Comparison of ENCODE assay signal across 16 mouse cellular contexts in genomic region chr6:128354140-128354539, GRCm38 (mm10). TPM values are rescaled to one million over a fixed set of nuclear protein-coding genes. Genes with fewer than 3 reads are reported as not detected.
DNase-seq lines count a peak whose midpoint lies in the region; ATAC-seq and TF ChIP-seq lines count a peak whose summit lies in the region.
"Had no signal": no experiment of that assay in that cellular context is flagged by ENCODE, and none has a peak within 500 bp of the region (broad histone marks: within the 10 kb centered on the region; RNA-seq: fewer than 3 reads in every experiment).

No protein-coding gene starts in this region.

- 28% methylated on average over 3 of the region's 3 CpGs for WGBS in kidney, postnatal 0 days
- 30% methylated on average over 3 of the region's 3 CpGs for WGBS in embryonic facial prominence, embryonic 12.5 days
- WGBS in hindbrain, embryonic 14.5 days: 37% methylated on average over 3 of the region's 3 CpGs
- 29% methylated on average over 3 of the region's 3 CpGs for WGBS in midbrain, postnatal 0 days

- H3K36me3 ChIP-seq in kidney, postnatal 0 days (ENCODE audit: insufficient read depth, low read length): peaks cover 10% of the 10 kb centered on the region; the same call in 1 of the 2 replicates
- peaks cover 25% of the 10 kb centered on the region for H3K36me3 ChIP-seq in embryonic facial prominence, embryonic 12.5 days
- peaks cover 27% of the 10 kb centered on the region for H3K36me3 ChIP-seq in hindbrain, embryonic 14.5 days (replicated peaks; ENCODE audit: control insufficient read depth, insufficient read depth)
- 0 out of 2 replicates have a peak, but pooled peaks cover 8% of the 10 kb centered on the region for H3K36me3 ChIP-seq in midbrain, postnatal 0 days (ENCODE audit: insufficient read depth, low read length)

- peaks cover 9% of the 10 kb centered on the region; the same call in 1 of the 2 replicates for H3K4me1 ChIP-seq in kidney, postnatal 0 days (replicated peaks; ENCODE audit: insufficient read depth, low read length)
- H3K4me1 ChIP-seq in embryonic facial prominence, embryonic 12.5 days: peaks cover 24% of the 10 kb centered on the region
- H3K4me1 ChIP-seq in hindbrain, embryonic 14.5 days (replicated peaks; ENCODE audit: control insufficient read depth, insufficient read depth, low read length): peaks cover 13% of the 10 kb centered on the region
- no peaks in the 10 kb centered on the region; the same call in 1 of the 2 replicates for H3K4me1 ChIP-seq in midbrain, postnatal 0 days (ENCODE audit: insufficient read depth, low read length)

- H3K9ac ChIP-seq in kidney, postnatal 0 days (ENCODE audit: low read depth, low read length): 0 out of 2 replicates have a peak overlapping the region, but pooled peaks have one; percentile 18
- no peak overlapping the region for H3K9ac ChIP-seq in embryonic facial prominence, embryonic 12.5 days
- H3K9ac ChIP-seq in hindbrain, embryonic 14.5 days: peak overlapping the region; percentile 74; the same call in 1 of the 2 replicates
- no peak overlapping the region for H3K9ac ChIP-seq in midbrain, postnatal 0 days (replicated peaks; ENCODE audit: low read length, poor library complexity, severe bottlenecking)

- peak; percentile 56 for DNase-seq in kidney, postnatal 0 days (ENCODE audit: low spot score)
- DNase-seq in kidney, adult 9 months: no peak
- no peak for DNase-seq in hindbrain, embryonic 14.5 days (ENCODE audit: low spot score)
- DNase-seq in midbrain, postnatal 0 days (ENCODE audit: low spot score): no peak
- no peak for DNase-seq in right cerebral cortex, adult 2 months (ENCODE audit: low spot score in 2 of 2)
- no peak for DNase-seq in spleen, adult 18-20 months
- DNase-seq: adrenal gland, postnatal 25 days; thymus, adult 18-20 months had no signal

- peak overlapping the region; percentile 68; the same call in 1 of the 2 replicates for H3K4me2 ChIP-seq in kidney, postnatal 0 days (ENCODE audit: low read length)
- H3K4me2 ChIP-seq in embryonic facial prominence, embryonic 12.5 days (replicated peaks): peak overlapping the region; percentile 63; the same call in 1 of the 2 replicates
- H3K4me2 ChIP-seq in hindbrain, embryonic 14.5 days (replicated peaks): peak overlapping the region; percentile 58
- peak overlapping the region; percentile 52 for H3K4me2 ChIP-seq in midbrain, postnatal 0 days (ENCODE audit: low read depth, low read length, poor library complexity, severe bottlenecking)

- peak overlapping the region; percentile 73; the same call in 1 of the 2 replicates for H3K4me3 ChIP-seq in kidney, postnatal 0 days (replicated peaks; ENCODE audit: low read depth, low read length)
- peak overlapping the region; percentile 82; the same call in 1 of the 2 replicates for H3K4me3 ChIP-seq in embryonic facial prominence, embryonic 12.5 days
- H3K4me3 ChIP-seq in hindbrain, embryonic 14.5 days (replicated peaks; ENCODE audit: low read length): peak overlapping the region; percentile 67; the same call in 1 of the 2 replicates
- peak overlapping the region; percentile 56; the same call in 1 of the 2 replicates for H3K4me3 ChIP-seq in midbrain, postnatal 0 days (ENCODE audit: low read depth, low read length)

- H3K27ac ChIP-seq in kidney, postnatal 0 days: no peak overlapping the region
- H3K27ac ChIP-seq in embryonic facial prominence, embryonic 12.5 days: no peak overlapping the region
- H3K27ac ChIP-seq in hindbrain, embryonic 14.5 days: no peak overlapping the region
- H3K27ac ChIP-seq in midbrain, postnatal 0 days (ENCODE audit: low read depth, low read length): no peak overlapping the region

- no peak for ATAC-seq in kidney, postnatal 0 days (replicated peaks; ENCODE audit: low FRiP score, low read depth)
- ATAC-seq in embryonic facial prominence, embryonic 12.5 days (ENCODE audit: insufficient number of reproducible peaks, insufficient read depth, low FRiP score, low TSS enrichment): no peak
- ATAC-seq in hindbrain, embryonic 14.5 days (ENCODE audit: low FRiP score): no peak
- no peak for ATAC-seq in midbrain, postnatal 0 days (ENCODE audit: low FRiP score)
- no peak for ATAC-seq in megakaryocyte, adult 5-6 weeks (ENCODE audit: poor library complexity, severe bottlenecking)

- H3K27me3 ChIP-seq in kidney, postnatal 0 days (ENCODE audit: insufficient read depth, low read length): no peaks in the 10 kb centered on the region
- H3K27me3 ChIP-seq in embryonic facial prominence, embryonic 12.5 days: no peaks in the 10 kb centered on the region
- no peaks in the 10 kb centered on the region for H3K27me3 ChIP-seq in hindbrain, embryonic 14.5 days (ENCODE audit: control insufficient read depth, insufficient read depth, low read length)
- H3K27me3 ChIP-seq in midbrain, postnatal 0 days (ENCODE audit: insufficient read depth, low read length): no peaks in the 10 kb centered on the region

- no peaks in the 10 kb centered on the region for H3K9me3 ChIP-seq in kidney, postnatal 0 days (replicated peaks; ENCODE audit: low read length)
- H3K9me3 ChIP-seq in embryonic facial prominence, embryonic 12.5 days: no peaks in the 10 kb centered on the region
- H3K9me3 ChIP-seq in hindbrain, embryonic 14.5 days (ENCODE audit: control insufficient read depth, low read length): no peaks in the 10 kb centered on the region
- H3K9me3 ChIP-seq in midbrain, postnatal 0 days (ENCODE audit: low read length): no peaks in the 10 kb centered on the region
- H3K9me3 ChIP-seq: G1E had no signal

- TF ChIP-seq CTCF in kidney, postnatal 0 days (IDR thresholded peaks at IDR 0.05; ENCODE audit: low read depth): no peak
- TF ChIP-seq CTCF in midbrain, postnatal 0 days (IDR thresholded peaks at IDR 0.05): no peak

RNA-seq across cellular contexts. Expression of gene Tulp3, which starts 1.5 kb away (rescaled TPM):
- 15.0 and 17.6 TPM in 2 replicates for polyA plus RNA-seq in kidney, postnatal 0 days (2015; fragmentation: Nextera tagmentation; extraction: Ambion mirVana)
- polyA plus RNA-seq in embryonic facial prominence, embryonic 12.5 days (2016; fragmentation: Nextera tagmentation; extraction: Ambion mirVana): 29.1 and 29.3 TPM in 2 replicates
- 14.3 and 20.0 TPM in 2 replicates for polyA plus RNA-seq in hindbrain, embryonic 14.5 days (2014; fragmentation: Nextera tagmentation; extraction: Ambion mirVana)
- total RNA-seq in midbrain, postnatal 0 days (2014; rRNA removed): 14.1 and 14.3 TPM in 2 replicates
- 11.7 and 14.7 TPM in 2 replicates for polyA plus RNA-seq in midbrain, postnatal 0 days (2015; fragmentation: Nextera tagmentation; extraction: Ambion mirVana)
- 2.6 and 3.3 TPM in 2 replicates for total RNA-seq in megakaryocyte, adult 5-6 weeks (2015)
- 1.4 and 2.4 TPM in 2 replicates for total RNA-seq in megakaryocyte, adult 5-6 weeks (2017)

RNA-seq across cellular contexts. Expression of gene Rhno1, which starts 8.6 kb away (rescaled TPM):
- polyA plus RNA-seq in kidney, postnatal 0 days (2015; fragmentation: Nextera tagmentation; extraction: Ambion mirVana): 68.3 and 73.9 TPM in 2 replicates
- 160 and 166 TPM in 2 replicates for polyA plus RNA-seq in embryonic facial prominence, embryonic 12.5 days (2016; fragmentation: Nextera tagmentation; extraction: Ambion mirVana)
- polyA plus RNA-seq in hindbrain, embryonic 14.5 days (2014; fragmentation: Nextera tagmentation; extraction: Ambion mirVana): 76.6 and 78.4 TPM in 2 replicates
- 20.7 and 21.8 TPM in 2 replicates for total RNA-seq in midbrain, postnatal 0 days (2014; rRNA removed)
- 50.8 and 51.2 TPM in 2 replicates for polyA plus RNA-seq in midbrain, postnatal 0 days (2015; fragmentation: Nextera tagmentation; extraction: Ambion mirVana)
- total RNA-seq in megakaryocyte, adult 5-6 weeks (2015): 45.7 and 53.9 TPM in 2 replicates
- total RNA-seq in megakaryocyte, adult 5-6 weeks (2017): 35.4 and 41.1 TPM in 2 replicates

RNA-seq across cellular contexts. Expression of gene Foxm1, which starts 8.6 kb away (rescaled TPM):
- polyA plus RNA-seq in kidney, postnatal 0 days (2015; fragmentation: Nextera tagmentation; extraction: Ambion mirVana): 11.8 TPM in 2 replicates
- polyA plus RNA-seq in embryonic facial prominence, embryonic 12.5 days (2016; fragmentation: Nextera tagmentation; extraction: Ambion mirVana): 43.8 and 45.1 TPM in 2 replicates
- 6.7 and 7.7 TPM in 2 replicates for polyA plus RNA-seq in hindbrain, embryonic 14.5 days (2014; fragmentation: Nextera tagmentation; extraction: Ambion mirVana)
- total RNA-seq in midbrain, postnatal 0 days (2014; rRNA removed): 4.8 and 8.5 TPM in 2 replicates
- polyA plus RNA-seq in midbrain, postnatal 0 days (2015; fragmentation: Nextera tagmentation; extraction: Ambion mirVana): 2.5 and 2.9 TPM in 2 replicates
- total RNA-seq in megakaryocyte, adult 5-6 weeks (2015): 69.8 and 76.1 TPM in 2 replicates
- 26.2 and 41.8 TPM in 2 replicates for total RNA-seq in megakaryocyte, adult 5-6 weeks (2017)

RNA-seq across cellular contexts. Expression of gene Tex52, which starts 21.1 kb away (rescaled TPM):
- polyA plus RNA-seq in kidney, postnatal 0 days (2015; fragmentation: Nextera tagmentation; extraction: Ambion mirVana): not detected in 2 replicates
- 0.42 and 0.85 TPM in 2 replicates for polyA plus RNA-seq in embryonic facial prominence, embryonic 12.5 days (2016; fragmentation: Nextera tagmentation; extraction: Ambion mirVana)
- polyA plus RNA-seq in hindbrain, embryonic 14.5 days (2014; fragmentation: Nextera tagmentation; extraction: Ambion mirVana): 0.34 and 0.58 TPM in 2 replicates
- total RNA-seq in midbrain, postnatal 0 days (2014; rRNA removed): 1.0 and 2.0 TPM in 2 replicates
- 0.29 and 0.39 TPM in 2 replicates for polyA plus RNA-seq in midbrain, postnatal 0 days (2015; fragmentation: Nextera tagmentation; extraction: Ambion mirVana)
- total RNA-seq in megakaryocyte, adult 5-6 weeks (2015): 0.09 and 0.18 TPM in 2 replicates
- total RNA-seq in megakaryocyte, adult 5-6 weeks (2017): not detected in 2 replicates
- total RNA-seq: adrenal gland, postnatal 25 days; common myeloid progenitor, adult 5-6 weeks; gastrocnemius, adult 18-20 months; hematopoietic stem cell, adult 5-6 weeks; left cerebral cortex, postnatal 10 days had no signal
- polyA plus RNA-seq: G1E had no signal

RNA-seq across cellular contexts. Expression of gene Gm44596, which starts 21.2 kb away (rescaled TPM):
- polyA plus RNA-seq in kidney, postnatal 0 days (2015; fragmentation: Nextera tagmentation; extraction: Ambion mirVana): not detected in 2 replicates
- polyA plus RNA-seq in embryonic facial prominence, embryonic 12.5 days (2016; fragmentation: Nextera tagmentation; extraction: Ambion mirVana): not detected in 2 replicates
- not detected in 2 replicates for polyA plus RNA-seq in hindbrain, embryonic 14.5 days (2014; fragmentation: Nextera tagmentation; extraction: Ambion mirVana)
- total RNA-seq in midbrain, postnatal 0 days (2014; rRNA removed): not detected in 2 replicates
- polyA plus RNA-seq in midbrain, postnatal 0 days (2015; fragmentation: Nextera tagmentation; extraction: Ambion mirVana): not detected in 2 replicates
- not detected in 2 replicates for total RNA-seq in megakaryocyte, adult 5-6 weeks (2015)
- total RNA-seq in megakaryocyte, adult 5-6 weeks (2017): not detected in 2 replicates
- total RNA-seq: adrenal gland, postnatal 25 days; common myeloid progenitor, adult 5-6 weeks; G1E; gastrocnemius, adult 18-20 months; hematopoietic stem cell, adult 5-6 weeks; left cerebral cortex, postnatal 10 days; megakaryocyte-erythroid progenitor cell, adult 5-6 weeks had no signal
- polyA plus RNA-seq: G1E had no signal

Comparison
In these comparisons a context has a peak if more than half of its experiments do, and no peak if none do; other contexts are left out.
1. H3K9ac ChIP-seq: peak in kidney, postnatal 0 days (single experiment) and hindbrain, embryonic 14.5 days (single experiment); none in embryonic facial prominence, embryonic 12.5 days (single experiment) and midbrain, postnatal 0 days (single experiment).
2. Peak in every context shown above with its lines, with median percentiles within 50 percentile points of each other: H3K4me2 ChIP-seq and H3K4me3 ChIP-seq.